Mouse (Mus musculus): ENCODE data around the gene Mkrn1. TPM values are rescaled to one million over a fixed set of nuclear protein-coding genes. Genes with fewer than 3 reads are reported as not detected.
"Not testable (repeated sequence)": the region's sequence is repeated elsewhere in the genome, so short reads cannot be mapped to it uniquely, and the experiment has no call there.

The Mkrn1 gene
- 100 to 1,000 TPM; 127 to 136 TPM for total RNA-seq (2021)

DNA sequence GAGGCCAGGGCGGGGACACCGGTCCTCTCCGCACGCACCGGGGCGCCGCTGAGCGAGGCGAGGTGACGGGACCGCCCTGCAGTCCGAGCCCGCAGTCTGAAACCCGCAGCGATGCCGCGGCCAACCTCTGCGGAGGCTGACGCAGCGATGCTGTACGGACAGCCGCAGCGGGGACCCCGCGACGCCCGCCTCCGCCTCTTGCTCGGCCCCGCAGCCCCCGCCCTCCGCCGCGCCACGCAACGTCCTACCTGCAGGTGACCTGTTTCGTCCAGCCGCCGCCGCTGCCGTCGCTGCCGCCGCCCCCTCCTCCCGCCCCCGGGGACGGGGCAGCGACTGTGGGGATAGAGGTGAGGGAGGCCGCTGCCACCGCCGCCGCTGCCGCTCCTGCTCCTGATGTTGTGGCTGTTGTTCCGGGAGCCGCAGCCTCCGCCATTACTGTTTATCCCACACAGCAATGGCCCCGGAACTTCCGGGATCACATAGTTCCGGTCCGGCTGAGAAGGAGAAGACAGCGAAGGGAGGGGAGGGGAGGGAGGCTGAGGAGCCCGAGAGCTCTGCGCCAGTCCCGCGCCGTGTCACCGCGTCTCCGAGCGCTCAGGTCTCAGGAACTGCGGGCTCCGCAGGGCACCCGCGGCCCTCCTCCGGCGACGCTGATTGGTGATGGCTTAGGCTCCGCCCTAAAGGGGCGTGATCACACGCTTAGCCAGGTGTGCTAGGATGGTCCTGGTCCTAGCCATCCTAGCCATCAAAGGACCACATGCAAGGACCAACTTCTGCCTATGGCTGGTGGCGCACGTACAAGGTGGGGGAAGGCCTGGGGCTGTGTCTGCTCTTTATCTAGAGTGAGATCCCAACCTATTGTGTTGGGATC is at the start of gene Mkrn1:
Mkrn1 (minus strand) TSS at position 612 of the 871 bp plus-strand sequence.
- DNase-seq = peak; percentile 79

GRCm38 (mm10) chr6:39469427-39469826 is 49.2 kb upstream of the Mkrn1 start:
- DNase-seq = no peak

- peak; percentile 67 to 71 for DNase-seq
These were observed 42.6 kb upstream of the Mkrn1 start for GRCm38 (mm10) chr6:39462621-39463538.

DNA sequence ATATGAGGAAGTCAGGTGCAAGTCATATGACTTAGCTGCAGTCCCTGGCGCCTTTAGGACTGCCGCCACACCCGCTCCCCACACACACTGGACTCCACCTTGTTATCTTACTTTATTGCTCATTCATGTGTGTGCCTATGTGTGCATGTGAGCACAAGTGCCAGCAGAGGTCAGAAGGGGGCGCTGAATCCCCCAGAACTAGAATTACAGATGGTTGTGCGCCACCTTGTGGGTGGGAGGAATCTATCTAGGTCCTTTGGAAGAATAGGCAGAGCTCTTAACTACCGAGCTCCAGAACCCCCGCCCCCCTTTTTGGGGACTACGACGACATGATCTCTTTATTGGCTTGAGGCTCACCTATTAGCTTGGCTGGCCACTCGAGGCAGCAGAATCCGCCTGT is 39.8 kb upstream of the Mkrn1 start:
- no peak for DNase-seq

DNA sequence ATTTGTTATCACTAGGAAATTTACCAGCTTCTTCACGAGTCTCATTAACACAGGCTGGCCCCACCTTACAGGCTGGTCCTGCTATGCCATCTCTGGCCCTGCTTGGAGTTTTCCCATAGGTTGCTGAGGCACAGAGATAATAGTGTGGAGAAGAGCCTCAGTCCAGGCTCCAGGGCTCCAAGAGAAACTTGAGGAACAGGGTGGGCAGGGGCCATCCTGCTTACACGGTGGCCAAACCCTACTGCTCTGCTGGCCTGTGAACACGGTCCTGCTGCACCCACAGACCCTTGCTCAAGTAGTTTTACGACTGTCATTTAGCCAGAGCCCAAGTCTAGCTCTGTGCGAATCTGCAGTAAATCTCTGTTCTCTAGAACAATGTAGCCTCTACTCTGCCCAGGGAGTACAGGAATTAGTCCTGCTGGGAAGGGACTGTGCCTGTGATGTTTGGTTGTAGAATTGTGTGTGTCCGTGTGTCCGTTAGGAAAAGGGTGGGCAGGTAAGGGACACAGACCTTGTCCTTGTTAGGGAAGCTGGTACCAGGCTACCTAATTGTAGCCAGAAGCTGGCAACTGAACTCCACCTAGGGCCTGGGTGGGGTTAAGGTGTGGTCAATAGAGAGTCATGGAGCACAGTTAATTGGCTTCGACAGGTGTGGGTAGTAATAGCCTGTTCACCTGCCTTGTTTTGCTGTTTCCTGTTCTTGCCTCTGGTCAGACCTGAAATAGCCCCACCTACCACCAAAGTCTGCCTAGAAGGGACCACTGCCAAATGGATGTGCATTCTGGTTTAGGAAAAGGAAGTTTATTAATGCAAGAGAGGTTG is 35.3 kb upstream of the Mkrn1 start:
- no peak for DNase-seq

DNA sequence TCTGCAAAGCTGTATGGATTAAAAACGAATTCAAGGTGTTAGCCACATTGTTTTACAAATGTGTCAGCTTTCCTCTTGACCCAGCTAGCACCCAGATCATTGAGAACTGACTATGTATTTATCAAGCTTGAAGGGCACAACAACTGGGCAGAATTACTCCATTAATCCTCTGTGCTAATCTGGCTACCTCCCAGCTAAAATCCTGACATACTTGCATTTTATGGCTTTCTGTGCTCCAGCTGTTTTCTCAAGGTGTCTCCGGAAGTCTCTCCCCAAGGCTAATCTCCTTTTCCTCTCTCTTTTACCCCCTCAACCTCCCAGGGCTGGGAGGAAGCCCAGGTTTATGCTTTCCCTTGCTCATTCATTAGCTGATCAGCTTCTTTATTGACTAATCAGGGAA is 34.4 kb upstream of the Mkrn1 start:
- no peak for DNase-seq

- DNase-seq = no peak
These were observed 33.3 kb upstream of the Mkrn1 start for GRCm38 (mm10) chr6:39453564-39453963.

GRCm38 (mm10) chr6:39451033-39451432 is 30.8 kb upstream of the Mkrn1 start:
- no peak for DNase-seq

GRCm38 (mm10) chr6:39450580-39450979 is 30.3 kb upstream of the Mkrn1 start:
- no peak for DNase-seq

- no peak for DNase-seq
These were observed 27.3 kb upstream of the Mkrn1 start for GRCm38 (mm10) chr6:39447429-39448185.

GRCm38 (mm10) chr6:39445801-39446572 is 25.7 kb upstream of the Mkrn1 start:
- no peak for DNase-seq

DNA sequence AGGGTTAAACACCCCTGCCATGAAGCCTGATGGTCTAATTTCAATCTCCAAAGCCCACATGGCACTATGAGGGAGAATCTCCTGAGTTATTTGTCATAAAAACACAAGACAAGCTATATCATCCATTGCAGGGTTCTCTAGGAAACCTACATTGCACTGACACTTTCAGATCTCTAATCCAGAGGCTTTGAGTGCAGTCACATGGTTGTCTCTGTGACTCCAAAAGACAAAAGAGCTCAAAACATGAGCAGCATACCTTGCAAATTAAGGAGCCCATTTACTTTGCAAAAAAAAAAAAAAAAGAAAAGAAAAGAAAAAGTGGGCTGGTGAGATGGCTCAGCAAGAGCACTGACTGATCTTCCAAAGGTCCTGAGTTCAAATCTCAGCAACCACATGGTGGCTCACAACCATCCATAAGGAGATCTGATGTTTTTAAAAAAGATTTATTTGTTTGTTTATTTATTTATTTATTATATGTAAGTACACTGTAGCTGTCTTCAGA is 22.6 kb upstream of the Mkrn1 start:
- DNase-seq = no peak

GRCm38 (mm10) chr6:39440207-39440606 is 19.9 kb upstream of the Mkrn1 start:
- DNase-seq = no peak

- not testable (repeated sequence) for DNase-seq
These were observed 17.3 kb upstream of the Mkrn1 start for GRCm38 (mm10) chr6:39437519-39437918.

DNA sequence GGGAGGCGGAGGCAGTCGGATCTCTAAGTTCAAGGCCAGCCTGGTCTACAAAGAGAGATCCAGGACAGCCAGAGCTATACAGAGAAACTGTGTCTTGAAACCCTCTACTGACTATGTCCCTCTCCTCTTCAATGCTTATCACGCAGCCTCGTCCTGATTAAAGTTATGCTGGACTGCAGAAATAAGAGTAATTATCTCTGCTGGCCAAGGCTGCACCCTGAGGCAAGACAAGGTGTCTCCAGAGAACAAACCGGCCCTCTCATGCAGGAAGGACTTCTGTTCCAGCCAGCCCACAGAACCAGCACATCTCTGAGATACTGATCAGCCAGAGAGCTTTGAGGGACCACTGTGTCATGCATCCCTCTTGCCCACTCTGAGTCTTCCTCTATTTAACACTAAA is 15.6 kb upstream of the Mkrn1 start:
- no peak for DNase-seq

DNA sequence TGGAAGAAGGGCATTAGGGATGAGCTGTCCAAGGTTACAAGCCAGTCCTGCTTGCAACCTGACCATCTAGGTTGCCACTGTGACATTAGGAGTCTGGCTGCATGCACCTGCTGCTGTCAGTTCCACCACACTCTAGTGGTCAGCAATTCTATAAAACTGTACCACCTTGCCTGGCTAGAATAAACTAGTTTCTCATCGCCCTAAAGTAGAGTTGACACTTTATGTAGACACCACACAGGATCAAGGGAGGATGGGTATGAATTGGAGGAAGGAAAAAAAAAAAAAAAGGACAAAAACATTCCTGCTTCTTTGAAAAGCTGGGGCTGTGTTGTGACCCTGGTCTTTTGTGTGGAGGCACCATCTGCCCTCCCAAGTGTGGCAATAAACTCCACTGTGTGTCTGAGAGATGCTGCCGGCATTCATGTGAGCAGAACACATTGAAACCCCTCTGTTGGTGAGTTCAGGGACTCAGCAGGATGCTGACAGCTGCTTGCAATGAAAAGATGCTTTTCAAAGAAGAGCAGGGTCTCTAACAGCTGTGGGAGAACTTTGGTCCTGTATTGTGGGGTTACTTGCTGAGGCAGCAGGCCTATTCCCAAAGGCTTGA is 14.7 kb upstream of the Mkrn1 start:
- no peak for DNase-seq

DNA sequence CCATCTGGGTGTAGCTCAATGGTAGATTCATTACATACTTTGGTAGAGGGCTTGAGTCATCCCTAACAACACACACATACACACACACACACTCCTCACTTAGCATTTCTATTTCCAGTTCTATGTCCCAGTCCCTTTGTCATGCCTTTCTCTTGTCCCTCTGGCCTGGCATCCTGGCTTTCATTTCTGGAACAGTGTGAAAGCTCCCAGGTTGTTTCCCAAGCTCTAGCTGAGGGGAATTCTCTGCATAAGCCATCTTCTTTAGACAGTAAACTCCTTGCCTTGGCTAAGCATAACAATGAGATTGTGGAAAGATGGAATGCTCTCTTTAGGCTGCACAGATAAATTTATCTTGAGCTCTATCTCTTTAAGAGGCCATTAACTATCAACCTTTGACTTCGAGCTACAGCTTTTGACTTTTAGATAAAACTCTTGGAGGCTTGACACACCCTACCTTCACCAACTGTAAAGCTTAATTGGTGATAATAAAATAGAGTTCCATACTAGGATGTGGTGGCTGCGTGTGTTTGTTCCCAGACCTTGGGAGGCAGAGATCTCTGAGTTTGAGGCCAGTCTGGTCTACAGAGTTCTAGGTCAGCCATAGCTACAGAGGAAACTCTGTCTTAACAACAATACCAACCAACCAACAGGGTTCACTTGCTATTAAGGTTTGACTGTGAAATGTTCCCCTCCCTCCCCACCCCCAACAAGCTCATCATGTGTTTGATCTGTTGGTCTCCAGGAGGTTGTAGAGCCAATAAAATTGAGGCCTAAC is 14.0 kb upstream of the Mkrn1 start:
- DNase-seq = no peak

- no peak for DNase-seq
These were observed 13.4 kb upstream of the Mkrn1 start for GRCm38 (mm10) chr6:39433701-39434100.

DNA sequence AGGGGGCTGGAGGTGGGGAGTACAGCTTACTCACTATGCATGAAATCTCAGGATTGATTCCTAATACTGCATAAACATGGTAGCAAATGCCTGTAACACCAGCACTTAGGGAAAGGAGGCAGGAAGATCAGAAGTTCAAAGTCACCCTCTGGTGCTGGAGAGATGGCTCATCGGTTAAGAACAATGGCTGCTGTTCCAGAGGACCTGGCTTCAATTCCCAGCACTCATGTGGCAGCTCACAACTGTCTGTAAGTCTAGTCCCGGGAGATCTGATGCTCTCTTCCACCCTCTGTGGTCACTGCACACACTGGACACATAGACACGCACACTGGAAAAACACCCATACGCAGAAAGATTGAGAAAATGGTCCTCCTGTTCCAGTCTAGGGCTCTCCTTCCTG is 12.9 kb upstream of the Mkrn1 start:
- no peak for DNase-seq
